Mouse (Mus musculus) intestine, postnatal 0 days (tissue): ENCODE measurements around the gene Rfx7. TPM values are rescaled to one million over a fixed set of nuclear protein-coding genes. Genes with fewer than 3 reads are reported as not detected.

ENCODE experiments used
- ATAC-seq: fragments of 200-750 bp; cut with Nextera tagmentation; 2 replicates; pipeline ENCODE4 v1.8.0; 2017; ENCODE audit warnings: mild to moderate bottlenecking, moderate TSS enrichment, moderate library complexity
- H3K27ac ChIP-seq: fragments of 300-500 bp; sonication (generic); 2 replicates; pipeline ENCODE4 v1.5.1; 2014; ENCODE audit warnings: mild to moderate bottlenecking, low read depth, low read length, moderate library complexity
- H3K27me3 ChIP-seq: fragments of 300-500 bp; sonication (generic); replicated peaks from 2 replicates; pipeline ENCODE4 v1.6.1; 2014; ENCODE audit warnings: low read length, mixed read lengths; ENCODE audit not compliant: control insufficient read depth, insufficient read depth
- H3K36me3 ChIP-seq: fragments of 300-500 bp; sonication (generic); 2 replicates; pipeline ENCODE4 v1.6.1; 2014; ENCODE audit warnings: mild to moderate bottlenecking, moderate library complexity; ENCODE audit not compliant: control insufficient read depth, insufficient read depth
- H3K4me1 ChIP-seq: fragments of 300-500 bp; sonication (generic); replicated peaks from 2 replicates; pipeline ENCODE4 v1.6.1; 2014; ENCODE audit warnings: antibody characterized with exemption, low read length, mixed read lengths; ENCODE audit not compliant: control insufficient read depth, insufficient read depth
- H3K4me2 ChIP-seq: fragments of 300-500 bp; sonication (generic); replicated peaks from 2 replicates; pipeline ENCODE4 v1.6.1; 2014; ENCODE audit warnings: low read depth, mild to moderate bottlenecking, moderate library complexity
- H3K4me3 ChIP-seq: fragments of 300-500 bp; sonication (generic); 2 replicates; pipeline ENCODE4 v1.5.1; 2014; ENCODE audit warnings: low read depth, low read length
- H3K9ac ChIP-seq: fragments of 300-500 bp; sonication (generic); 2 replicates; pipeline ENCODE4 v1.6.1; 2014; ENCODE audit warnings: mild to moderate bottlenecking, low read depth, low read length
- H3K9me3 ChIP-seq: fragments of 300-500 bp; sonication (generic); 2 replicates; pipeline ENCODE4 v1.6.1; 2016; ENCODE audit warnings: mixed run types; ENCODE audit not compliant: control insufficient read depth
- CTCF ChIP-seq: sonication (generic); IDR thresholded peaks from 2 replicates; pipeline ENCODE4 v1.5.1; 2016; ENCODE audit warnings: low read depth, mild to moderate bottlenecking, control low read depth, antibody characterized with exemption, moderate library complexity
- WGBS: fragments of 180-500 bp; shearing (Covaris S2); extraction: QIAGEN DNeasy Blood & Tissue Kit; methylation state at CpG from one replicate; pipeline ENCODE4 v1.1.7; 2014; 5-methylcytosine and 5-hydroxymethylcytosine counted together
- polyA plus RNA-seq: library from polyadenylated mRNA; unstranded; fragments of >200 nt; fragmentation: Nextera tagmentation; extraction: Ambion mirVana; gene quantifications from 2 replicates; pipeline ENCODE4 v1.2.1, GENCODE M21; 2015

Rfx7 gene
- polyA plus RNA-seq, result 6.9 and 7.4 TPM in 2 replicates

DNA sequence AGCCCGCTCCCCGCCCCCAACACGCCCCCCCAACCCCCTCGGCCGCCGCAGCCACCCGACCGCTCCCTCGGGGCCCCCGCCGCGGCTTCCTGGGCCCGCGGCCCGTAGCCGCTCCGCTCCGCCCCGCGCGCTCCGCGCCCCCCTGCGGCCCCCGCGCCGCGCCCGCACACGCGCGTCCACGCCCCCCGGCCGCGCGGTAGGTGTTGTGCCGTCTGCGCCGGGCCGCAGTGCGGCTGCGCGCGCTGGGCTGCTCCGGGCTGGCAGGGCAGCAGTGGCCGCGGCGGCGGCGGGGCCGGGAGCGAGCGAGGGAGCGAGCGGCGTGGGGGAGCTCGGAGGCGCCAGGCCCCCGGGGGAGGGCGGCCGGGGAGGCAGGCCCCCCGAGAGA is at the start of gene Rfx7:
Gene Rfx7, plus strand, starts transcription at position 245 of the 385 bp plus-strand sequence.
- Histone ChIP-seq H3K9ac (peak within 1 kb of the TSS; percentile 96), H3K36me3 (no peaks in the 10 kb centered on the region; the same call in 1 of the 2 replicates), H3K4me3 (peak within 1 kb of the TSS; percentile 96), H3K4me1 (no peaks in the 10 kb centered on the region), H3K4me2 (peak within 1 kb of the TSS; percentile 91), H3K27me3 (no peaks in the 10 kb centered on the region), H3K9me3 (no peaks in the 10 kb centered on the region), H3K27ac (peak within 1 kb of the TSS; percentile 99)
- WGBS, result 1% methylated on average over 36 of the region's 63 CpGs
- peak; percentile 78 for ATAC-seq
- no peak for TF ChIP-seq CTCF

- no peaks in the 10 kb centered on the region; the same call in none of the 2 replicates for H3K4me1 ChIP-seq
- TF ChIP-seq CTCF, result no peak
- no peak overlapping the region for H3K4me2 ChIP-seq
- no peak overlapping the region for H3K4me3 ChIP-seq
- no peak overlapping the region for H3K9ac ChIP-seq
- no peak overlapping the region for H3K27ac ChIP-seq
- no peaks in the 10 kb centered on the region for H3K9me3 ChIP-seq
- peaks cover 5% of the 10 kb centered on the region for H3K36me3 ChIP-seq
- no peaks in the 10 kb centered on the region for H3K27me3 ChIP-seq
- ATAC-seq, result no peak
Observed at GRCm38 (mm10) chr9:72488523-72488922, 43.5 kb upstream of the Rfx7 start.

GRCm38 (mm10) chr9:72489131-72489530 is 42.9 kb upstream of the Rfx7 start:
- H3K27ac ChIP-seq, result no peak overlapping the region
- TF ChIP-seq CTCF, result no peak
- H3K9me3 ChIP-seq, result no peaks in the 10 kb centered on the region
- no peak overlapping the region for H3K4me3 ChIP-seq
- no peak overlapping the region for H3K4me2 ChIP-seq
- no peak for ATAC-seq
- no peaks in the 10 kb centered on the region; the same call in none of the 2 replicates for H3K4me1 ChIP-seq
- peaks cover 5% of the 10 kb centered on the region for H3K36me3 ChIP-seq
- no peaks in the 10 kb centered on the region for H3K27me3 ChIP-seq
- no peak overlapping the region for H3K9ac ChIP-seq
- 96% methylated on average over 5 of the region's 5 CpGs for whole genome bisulfite sequencing

GRCm38 (mm10) chr9:72491559-72492193 is 40.4 kb upstream of the Rfx7 start:
- Histone ChIP-seq H3K4me2 (peak overlapping the region; percentile 75), H3K27me3 (no peaks in the 10 kb centered on the region), H3K36me3 (no peaks in the 10 kb centered on the region; the same call in 1 of the 2 replicates), H3K4me1 (no peaks in the 10 kb centered on the region; the same call in none of the 2 replicates), H3K4me3 (peak overlapping the region; percentile 67), H3K27ac (peak overlapping the region; percentile 23; the same call in 1 of the 2 replicates), H3K9me3 (no peaks in the 10 kb centered on the region), H3K9ac (peak overlapping the region; percentile 62)
- ATAC-seq, result peak; percentile 91
- no peak for TF ChIP-seq CTCF
- under 1% methylated on average over 32 of the region's 32 CpGs for WGBS

GRCm38 (mm10) chr9:72492194-72492565 is 39.9 kb upstream of the Rfx7 start, which contains the start of gene Tex9:
Tex9 (minus strand) TSS chr9:72492212.
- H3K9me3 ChIP-seq, result no peaks in the 10 kb centered on the region
- peak within 1 kb of the TSS; percentile 75 for H3K4me2 ChIP-seq
- no peak for TF ChIP-seq CTCF
- no peaks in the 10 kb centered on the region for H3K27me3 ChIP-seq
- H3K9ac ChIP-seq, result peak within 1 kb of the TSS; percentile 62
- 0 out of 2 replicates have a peak, but pooled peaks have one; percentile 8 for ATAC-seq
- no peaks in the 10 kb centered on the region; the same call in none of the 2 replicates for H3K4me1 ChIP-seq
- peak within 1 kb of the TSS; percentile 23; the same call in 1 of the 2 replicates for H3K27ac ChIP-seq
- WGBS, result 13% methylated on average over 6 of the region's 6 CpGs
- H3K36me3 ChIP-seq, result no peaks in the 10 kb centered on the region
- peak within 1 kb of the TSS; percentile 67 for H3K4me3 ChIP-seq

DNA sequence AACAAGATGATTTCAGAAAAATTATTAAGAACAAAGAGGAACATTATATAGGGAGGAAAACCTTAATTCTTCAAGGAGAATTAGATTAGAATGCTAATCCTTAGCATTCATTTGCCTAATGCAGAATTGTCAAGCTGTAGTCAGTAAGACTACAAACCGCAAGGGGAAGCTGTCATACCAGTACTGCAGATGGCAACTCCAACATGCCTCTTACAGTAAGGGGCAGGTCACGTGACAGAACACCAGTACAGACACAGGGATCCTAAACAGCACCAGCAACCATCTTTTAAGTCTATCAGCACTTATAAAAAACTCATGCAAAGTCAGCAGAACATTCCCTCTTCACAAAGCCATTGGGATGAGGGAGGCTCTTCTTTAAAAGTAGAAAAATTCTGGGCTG is 38.6 kb upstream of the Rfx7 start:
- Histone ChIP-seq H3K9ac (no peak overlapping the region), H3K27me3 (no peaks in the 10 kb centered on the region), H3K27ac (no peak overlapping the region), H3K9me3 (no peaks in the 10 kb centered on the region), H3K4me3 (no peak overlapping the region), H3K36me3 (no peaks in the 10 kb centered on the region), H3K4me1 (no peaks in the 10 kb centered on the region; the same call in none of the 2 replicates), H3K4me2 (no peak overlapping the region)
- WGBS, result 86% methylated on average over 2 of the region's 2 CpGs
- ATAC-seq, result no peak
- no peak for TF ChIP-seq CTCF
